Mouse (Mus musculus): ENCODE measurements around the gene Lasp1.

Gene Lasp1

DNA sequence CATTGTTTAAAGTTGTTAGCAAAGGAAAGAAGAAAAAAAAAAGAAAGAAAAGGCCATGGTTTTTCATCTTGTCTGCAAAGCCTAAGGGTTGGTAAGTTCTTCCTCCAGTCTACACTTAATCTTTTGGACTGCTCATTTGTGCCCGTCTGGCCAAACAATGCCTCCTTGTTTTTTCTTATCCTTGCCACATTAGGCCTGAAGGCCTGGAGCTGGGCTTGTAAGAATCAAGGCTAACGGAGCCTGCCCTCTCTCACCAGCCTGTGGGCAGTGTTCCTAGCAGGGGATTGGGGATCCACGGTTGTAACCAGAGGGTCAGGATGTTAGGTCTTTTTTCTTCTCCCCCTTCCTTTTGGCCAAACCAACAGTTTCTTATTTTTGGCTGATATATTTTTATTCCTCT lies 12.2 kb downstream of the Lasp1 start:
- DNase-seq (ENCODE audit: low spot score in 2 of 2) = no peak

DNA sequence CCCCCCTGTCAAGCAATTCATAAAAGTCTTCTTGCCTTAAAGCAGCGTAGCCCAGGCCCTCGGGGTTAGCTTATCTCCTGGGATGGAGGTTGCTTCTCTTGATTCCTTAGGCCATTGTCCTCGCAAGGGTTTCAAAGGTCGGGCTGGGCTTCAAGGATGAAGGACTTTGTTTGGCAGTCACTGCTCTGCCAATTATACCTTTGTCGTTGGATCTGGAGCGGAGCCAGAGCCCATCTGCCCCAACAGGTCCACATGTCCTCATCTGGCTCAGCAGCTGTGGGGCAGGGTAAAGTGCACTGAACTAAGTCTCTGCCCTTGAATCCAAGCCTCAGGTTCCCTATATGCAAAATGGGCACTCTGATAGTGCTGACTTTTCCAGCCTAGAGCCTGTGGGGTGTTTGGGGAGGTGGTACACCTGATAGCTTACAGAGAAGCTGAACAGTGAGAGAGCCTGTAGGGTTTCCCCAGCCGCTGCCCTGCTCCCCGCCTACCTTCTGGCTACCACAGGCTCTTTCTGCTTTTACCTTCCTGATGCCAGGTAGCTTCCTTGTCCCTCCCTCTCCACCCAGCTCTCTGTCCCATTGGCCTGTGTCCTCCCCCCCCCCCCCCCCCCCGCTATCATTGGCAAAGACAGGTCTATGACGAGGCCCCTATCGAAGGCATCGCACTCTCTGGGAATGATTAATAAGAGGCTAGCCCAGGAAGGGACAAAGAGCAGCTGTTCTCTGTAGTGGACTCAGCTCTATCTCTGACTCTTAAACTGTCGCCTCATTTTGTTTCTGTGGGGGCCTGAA lies 13.0 kb downstream of the Lasp1 start:
- DNase-seq (ENCODE audit: low spot score in 2 of 2) = no peak

DNA sequence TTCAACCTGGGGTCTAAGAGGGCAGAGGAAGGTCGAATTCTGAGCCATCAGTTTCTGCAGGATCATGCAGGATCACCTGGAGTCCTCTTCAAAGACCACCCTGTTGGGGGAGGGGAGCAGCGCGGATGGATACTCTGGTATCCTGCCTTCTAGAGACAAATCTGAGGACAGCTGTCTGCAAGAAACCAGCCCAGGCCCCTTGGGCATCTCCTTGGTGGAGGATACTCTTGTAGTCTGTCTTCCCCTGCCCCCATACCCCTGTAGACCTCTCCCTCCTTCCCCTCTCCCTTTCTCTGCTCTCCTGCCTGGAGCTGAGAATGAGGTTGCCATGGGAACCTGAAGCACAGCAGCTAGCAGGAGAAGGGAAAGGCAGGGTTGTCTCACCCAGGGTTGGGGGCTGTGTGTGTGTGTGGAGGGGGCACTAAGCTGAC lies 13.7 kb downstream of the Lasp1 start:
- no peak for DNase-seq (ENCODE audit: low spot score in 2 of 2)

DNA sequence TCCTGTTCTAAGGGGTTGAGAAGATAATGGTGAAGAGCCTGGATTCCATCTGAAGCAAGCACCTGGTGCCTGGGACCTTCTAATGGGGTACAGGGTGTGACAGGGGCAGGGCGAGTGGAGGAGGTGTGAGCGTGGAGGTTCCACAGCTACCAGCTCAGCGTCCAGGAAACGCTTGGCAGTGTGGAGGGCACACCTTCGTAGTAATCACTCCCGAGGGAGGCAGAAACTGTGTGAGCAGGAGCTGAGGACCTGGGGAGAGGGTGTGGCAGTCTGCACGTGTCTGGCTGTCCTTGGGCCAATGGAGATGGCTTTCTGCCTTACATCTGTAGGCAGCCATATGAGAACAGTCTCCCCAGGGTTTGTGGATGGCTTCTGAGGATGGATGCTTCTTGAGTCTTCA lies 14.3 kb downstream of the Lasp1 start:
- no peak for DNase-seq (ENCODE audit: low spot score in 2 of 2)

DNA sequence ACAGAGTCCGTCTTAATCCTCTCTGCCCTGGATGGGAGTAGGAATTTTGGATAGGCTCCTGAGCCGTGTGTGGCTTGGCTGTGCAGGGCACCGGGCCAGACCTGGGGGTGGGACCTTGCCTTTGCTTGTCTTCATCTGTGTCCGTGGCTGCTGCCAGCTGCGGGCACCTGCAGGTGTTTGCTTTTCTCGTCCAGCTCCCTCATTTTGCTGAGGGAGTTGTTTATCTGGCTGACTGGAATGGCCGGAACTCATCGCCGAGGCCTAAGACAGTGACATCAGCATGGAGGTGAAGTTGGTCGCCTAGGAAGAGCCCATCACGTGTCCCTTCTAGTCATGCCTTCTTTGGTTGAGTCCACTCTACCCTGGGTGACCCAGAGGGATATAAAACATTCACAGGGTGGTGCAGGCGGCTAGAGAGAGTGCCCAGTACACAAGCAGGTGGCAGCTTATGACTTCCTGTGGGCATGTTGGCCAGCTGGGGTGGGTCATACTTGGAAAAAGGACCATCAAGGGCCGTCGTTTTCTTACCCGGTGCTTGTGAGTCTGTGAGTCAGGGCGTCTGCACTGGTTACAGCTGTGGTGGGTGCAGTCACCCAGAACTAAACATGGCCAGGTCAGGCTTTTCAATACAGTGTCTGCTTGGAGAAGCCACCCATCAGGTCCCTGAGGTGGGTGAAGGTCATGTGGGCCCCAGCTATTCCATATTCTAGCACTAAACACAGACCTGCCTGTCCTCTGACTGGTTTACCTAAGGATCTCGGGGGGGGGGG lies 15.1 kb downstream of the Lasp1 start:
- no peak for DNase-seq (ENCODE audit: low spot score in 2 of 2)

DNA sequence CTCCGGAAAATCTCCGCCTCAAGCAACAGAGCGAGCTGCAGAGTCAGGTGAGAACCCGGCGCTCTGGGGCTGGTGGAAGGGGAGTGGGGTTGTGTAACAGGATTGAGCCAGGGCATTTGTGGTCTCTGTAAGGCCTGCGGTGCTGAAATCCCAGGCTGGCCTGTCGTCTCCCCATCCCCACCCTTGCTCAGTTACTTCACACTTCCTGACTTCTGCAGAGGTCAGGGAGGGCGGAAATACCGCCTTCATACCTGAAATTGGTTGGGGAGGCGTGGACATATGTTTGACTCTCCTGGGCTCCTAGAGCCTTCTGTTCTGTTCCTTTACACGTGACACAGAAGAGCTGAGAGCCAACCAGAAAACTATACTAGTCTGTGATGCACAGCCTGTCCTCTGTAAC lies 16.9 kb downstream of the Lasp1 start:
- DNase-seq (ENCODE audit: low spot score in 2 of 2) = no peak

DNA sequence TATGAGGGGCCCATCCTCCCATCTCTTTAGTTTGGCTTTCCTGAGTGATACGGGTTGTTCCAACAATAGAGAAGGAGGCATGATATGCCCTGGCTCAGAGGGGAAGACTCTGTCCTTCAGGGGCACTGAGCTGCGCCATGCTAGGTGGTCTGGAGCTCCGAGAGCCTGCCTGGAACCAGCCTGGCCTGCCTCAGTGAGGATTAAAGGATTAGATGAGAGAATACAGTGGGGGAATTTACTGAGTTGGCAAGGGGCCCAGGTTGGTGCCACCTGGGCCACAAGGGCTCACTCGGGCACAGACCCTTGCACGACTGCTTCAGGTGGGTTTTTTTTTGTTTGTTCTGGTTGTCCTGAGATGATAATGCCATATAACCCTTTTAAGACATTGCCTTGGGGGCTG lies 17.4 kb downstream of the Lasp1 start:
- DNase-seq (ENCODE audit: low spot score in 2 of 2) = no peak

DNA sequence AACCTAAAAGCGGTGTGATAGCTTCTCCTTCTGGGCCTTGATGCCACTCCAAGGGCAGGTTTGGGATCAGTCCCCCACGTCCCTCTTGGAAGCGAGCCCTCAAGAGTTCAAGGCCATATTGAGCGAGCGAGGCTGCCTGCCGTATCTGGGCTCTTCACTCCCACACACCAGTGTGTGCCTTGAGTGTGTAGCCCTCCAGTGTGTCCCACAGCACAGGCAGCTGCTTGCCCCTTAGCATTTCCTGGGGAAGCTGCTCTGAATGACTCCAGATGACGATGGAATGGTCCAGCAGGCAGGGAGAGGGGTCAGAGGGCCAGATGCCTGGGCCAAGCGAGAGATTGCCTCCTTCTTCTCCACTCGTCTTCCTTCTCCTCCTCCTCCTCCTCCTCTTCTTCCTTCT lies 18.1 kb downstream of the Lasp1 start:
- DNase-seq (ENCODE audit: low spot score in 2 of 2) = no peak

DNA sequence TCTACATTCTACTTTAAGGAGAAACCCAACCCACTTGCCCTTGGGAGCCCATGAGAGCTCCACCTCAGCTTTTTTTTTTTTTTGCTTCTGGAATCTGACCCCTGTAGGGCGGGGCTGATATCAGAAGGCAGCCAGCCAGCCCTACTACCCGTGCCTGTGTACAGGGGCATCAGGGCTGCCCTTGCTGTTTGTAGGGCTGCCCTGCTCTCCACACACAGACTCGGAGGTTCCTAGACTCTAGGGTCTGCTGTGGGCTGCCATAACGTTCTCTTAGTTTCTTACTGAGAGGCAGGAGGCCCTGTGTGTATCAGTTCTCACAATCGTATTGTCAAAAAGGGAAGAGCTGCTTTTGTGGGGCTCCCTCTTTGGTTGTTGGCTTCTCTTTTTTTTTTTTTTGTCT lies 18.6 kb downstream of the Lasp1 start:
- DNase-seq (ENCODE audit: low spot score in 2 of 2) = no peak

DNA sequence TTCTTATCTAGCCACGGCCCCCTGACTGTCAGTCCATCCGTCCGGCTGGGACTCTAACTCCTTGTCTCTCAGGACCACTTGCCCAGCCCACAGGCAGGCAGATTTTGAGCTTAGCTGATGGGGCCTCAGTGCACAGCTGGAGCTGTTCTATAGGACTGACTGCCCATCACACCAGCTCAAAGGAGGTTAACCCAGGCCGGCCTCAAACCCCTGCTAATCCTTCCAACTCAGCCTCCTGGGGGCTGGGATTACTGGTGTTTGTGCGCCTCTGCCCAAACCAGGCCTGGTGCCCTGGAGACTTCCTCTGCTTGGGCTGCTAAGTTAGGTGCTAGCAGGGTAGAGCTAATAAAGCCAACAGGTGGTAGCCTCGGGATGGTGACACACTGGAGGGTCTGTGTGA lies 19.2 kb downstream of the Lasp1 start:
- no peak for DNase-seq (ENCODE audit: low spot score in 2 of 2)

DNA sequence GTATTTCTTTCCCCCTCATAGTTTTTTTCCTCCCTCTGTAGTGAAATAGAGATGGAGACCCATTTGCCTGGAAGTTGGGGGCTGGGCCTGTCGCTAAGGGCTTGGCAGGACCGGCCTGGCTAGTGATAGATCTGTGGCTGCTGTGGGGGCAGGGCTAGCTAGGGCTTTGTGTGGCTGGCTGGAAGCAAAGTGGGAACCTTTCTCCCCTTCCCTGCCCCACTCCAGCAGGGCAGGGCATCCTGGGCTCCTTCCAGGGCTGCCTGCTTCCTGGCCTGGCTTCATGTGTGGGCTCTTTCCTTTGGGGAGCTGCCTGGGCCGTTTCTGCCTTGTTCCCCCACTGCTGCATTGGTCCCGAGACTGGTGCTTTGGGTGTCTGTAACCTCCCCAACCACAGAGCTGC lies 19.8 kb downstream of the Lasp1 start:
- DNase-seq (ENCODE audit: low spot score in 2 of 2) = no peak

DNA sequence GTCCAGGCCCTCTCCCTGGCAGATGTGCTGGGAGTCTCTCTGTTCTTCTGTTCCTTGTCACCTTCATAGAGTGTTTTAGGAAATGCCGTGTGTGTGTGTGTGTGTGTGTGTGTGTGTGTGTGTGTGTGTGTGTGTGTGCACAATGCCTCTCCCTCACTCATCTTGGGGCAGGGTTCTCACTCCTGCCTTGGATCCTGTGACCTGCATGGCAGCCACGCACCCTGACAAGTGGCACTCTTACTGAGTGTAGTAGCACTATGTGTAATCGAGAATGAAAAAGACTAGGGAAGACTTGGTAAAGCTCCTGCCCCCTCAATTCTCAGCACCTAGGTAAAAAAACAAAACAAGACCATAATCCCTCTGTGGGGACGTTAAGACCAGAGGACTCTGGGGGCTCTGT lies 20.3 kb downstream of the Lasp1 start:
- no peak for DNase-seq (ENCODE audit: low spot score in 2 of 2)

DNA sequence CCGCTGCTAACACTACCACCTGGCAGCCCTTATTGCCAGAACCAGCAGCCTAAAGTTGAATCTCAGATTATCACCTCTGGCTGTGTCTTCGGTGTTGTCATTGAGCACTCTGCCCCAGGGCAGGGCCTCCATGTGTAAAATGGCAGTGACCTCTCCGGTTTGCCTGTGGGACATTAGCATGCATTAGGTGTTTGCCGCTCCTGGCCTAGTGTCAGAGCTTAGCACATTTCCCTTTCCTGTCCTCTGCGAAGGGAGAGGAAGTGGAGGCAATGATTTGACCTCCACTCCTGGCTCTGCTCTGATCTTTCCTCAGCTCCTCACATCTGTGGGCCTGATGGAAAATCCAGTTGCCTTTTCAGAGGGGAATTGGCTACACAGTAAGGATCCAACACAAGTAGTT lies 21.1 kb downstream of the Lasp1 start:
- DNase-seq (ENCODE audit: low spot score in 2 of 2) = peak in 1 of 2 experiments; percentile 71

DNA sequence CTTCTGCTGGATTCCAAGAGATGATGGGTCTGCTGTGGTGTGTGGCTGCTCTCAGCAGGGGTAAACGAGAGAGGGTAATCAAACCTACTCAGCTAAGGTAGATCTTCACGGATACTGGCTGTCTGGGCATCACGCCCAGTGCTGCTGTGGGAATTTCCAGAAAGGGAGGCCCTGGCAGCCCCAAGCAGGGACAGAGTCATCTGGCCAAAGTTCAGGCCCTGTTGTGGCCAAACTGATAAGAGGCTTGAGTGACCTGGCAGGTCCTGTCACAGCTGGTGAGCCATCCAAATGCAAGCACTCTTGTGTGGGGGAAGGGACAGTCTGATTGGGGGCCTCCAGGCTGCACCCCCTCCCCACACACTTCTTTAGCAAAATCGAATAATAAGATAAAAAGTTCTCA lies 22.0 kb downstream of the Lasp1 start:
- peak; percentile 76 to 79 for DNase-seq (ENCODE audit: low spot score in 2 of 2)

DNA sequence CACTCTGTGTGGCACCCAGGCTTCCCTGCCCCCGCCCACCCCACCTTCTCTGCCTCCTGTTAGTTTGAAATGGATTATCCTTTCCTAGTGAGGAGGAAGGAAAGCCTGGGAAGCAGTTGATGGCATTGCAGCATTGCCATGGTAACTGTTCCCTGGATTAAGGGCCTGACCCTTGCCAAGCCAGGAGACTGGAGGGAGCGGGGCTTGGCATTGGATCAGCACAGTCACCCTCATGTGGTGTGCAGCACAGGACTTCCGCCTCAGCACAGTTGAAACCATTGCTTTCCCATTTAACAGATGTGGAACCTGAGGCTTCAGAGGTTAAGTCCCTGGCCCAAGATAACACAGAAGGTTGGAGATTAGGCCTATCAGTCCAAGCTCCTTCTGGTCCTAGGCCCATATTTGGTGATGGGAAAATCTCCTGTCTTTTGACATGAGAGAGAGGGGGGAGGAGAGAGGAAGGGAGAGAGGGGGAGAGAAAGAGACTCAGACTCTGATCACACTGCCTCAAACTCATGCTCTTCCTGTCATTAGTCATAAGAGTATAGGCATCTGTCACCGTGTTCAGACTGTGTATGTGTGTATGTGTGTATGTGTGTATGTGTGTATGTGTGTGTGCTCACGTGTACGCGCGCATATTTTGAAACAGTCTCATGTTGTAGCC lies 22.7 kb downstream of the Lasp1 start:
- DNase-seq (ENCODE audit: low spot score in 2 of 2) = no peak

DNA sequence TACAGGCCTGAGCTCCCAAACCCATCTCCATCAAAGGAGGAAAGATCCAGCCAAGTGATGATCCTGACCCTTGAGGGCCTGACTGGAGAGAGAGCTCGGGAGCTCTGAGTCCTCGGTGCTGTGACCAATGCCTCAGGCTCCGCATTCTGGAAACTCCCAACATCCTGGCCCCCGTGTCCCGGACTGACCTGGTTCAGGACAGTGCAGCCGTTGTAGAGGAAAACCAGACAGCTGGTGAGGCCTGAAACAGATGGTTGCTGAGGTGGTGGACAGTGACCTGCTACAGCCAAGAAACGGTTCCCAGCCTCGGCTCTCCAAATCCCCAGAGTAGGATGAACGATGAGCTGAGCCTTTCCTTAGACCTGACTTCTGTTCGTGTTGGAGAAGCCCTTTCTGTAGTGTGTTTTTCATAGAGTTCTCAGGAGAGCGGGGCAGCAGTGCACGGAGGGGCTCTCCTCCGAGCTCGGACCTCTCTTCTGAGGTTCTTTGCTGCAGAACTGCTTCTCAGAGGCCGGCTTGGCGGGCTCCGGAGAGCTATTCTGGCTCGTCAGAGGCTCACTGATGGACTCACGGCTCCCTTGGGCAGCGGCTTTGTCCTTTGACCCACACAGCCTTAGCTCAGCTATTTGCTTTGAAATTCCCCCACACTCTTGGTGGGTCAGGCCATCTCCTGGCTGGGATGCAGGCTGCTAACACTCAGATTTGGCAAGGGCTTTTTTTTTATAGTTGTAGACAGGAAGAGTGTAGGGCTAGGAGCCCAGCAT lies 24.2 kb downstream of the Lasp1 start:
- peak; percentile 60 to 69 for DNase-seq (ENCODE audit: low spot score in 2 of 2)

DNA sequence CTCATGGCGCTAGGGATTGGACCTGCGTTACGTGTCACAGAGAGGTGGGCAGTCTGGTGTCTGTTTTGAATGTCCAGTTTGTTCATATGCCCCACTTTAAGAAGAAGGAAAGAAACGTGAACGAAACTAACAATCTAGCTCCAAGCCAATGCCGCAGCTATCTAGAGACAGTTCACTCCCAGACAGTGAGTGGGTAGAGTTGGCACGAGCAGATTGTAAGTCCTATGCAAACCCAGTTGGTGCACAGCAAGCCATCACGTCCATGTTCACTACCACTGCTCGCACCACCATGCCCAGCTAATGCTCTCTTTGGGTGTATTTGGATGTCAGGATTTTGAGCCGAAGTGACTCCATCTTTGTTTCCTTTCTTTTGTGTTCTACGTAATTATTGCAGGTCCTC lies 25.4 kb downstream of the Lasp1 start:
- no peak for DNase-seq (ENCODE audit: low spot score in 2 of 2)

DNA sequence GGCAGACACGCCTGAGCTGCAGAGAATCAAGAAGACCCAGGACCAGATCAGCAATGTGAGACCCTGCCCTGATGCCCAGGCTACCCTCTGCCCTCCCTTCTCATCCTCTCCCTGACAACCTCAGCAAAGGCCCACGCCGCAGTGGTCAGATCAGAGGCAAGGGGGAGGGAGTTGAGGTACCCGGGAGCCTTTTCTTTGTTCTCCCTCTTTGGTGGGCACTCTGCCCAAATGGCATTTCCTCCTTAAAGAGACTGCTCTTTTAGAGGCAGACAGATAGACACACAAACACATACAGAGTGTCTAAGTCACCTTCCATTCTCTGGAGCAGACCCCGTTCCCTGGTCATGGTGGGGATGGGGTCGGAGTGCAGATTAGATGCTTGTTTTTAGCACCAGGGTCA lies 26.1 kb downstream of the Lasp1 start:
- no peak for DNase-seq (ENCODE audit: low spot score in 2 of 2)

DNA sequence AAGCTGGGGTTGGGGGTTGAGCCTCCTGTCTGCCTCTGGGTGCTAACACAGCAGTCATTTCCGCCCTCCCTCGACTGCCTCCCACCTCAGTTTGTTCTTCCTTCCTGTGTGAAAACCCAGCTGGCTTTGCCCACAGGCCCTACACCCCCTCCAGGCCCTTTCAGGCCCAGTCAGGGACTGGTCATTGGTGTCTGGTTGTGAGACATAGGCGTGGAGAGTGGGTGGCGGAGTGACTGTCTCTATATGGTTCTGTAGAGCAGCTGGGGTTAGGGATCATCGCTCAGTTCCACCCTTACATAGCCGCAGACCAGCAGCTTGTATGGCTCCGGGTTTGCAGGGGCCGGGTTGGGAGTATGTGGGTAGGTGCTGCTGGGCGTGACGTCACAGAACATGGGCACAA lies 26.5 kb downstream of the Lasp1 start:
- no peak for DNase-seq (ENCODE audit: low spot score in 2 of 2)

DNA sequence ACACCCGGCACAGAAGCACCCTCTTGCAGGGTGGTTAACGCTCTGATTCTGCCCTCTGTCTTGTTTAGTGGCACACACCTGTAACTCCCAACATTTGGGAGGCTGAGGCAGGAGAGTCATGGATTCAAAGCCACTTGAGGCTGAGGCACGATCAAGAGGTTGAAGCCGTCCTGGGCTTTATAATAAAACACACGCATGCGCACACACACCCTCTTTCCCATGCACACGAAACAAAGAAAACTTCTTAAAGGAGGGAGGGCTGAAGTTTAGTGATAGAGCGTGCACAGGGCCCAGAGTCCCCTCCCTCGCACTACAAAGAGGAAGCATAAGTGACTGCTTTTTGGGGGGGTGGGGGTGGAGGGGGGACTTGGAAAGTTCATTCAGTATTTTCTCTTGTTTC lies 27.2 kb downstream of the Lasp1 start:
- DNase-seq (ENCODE audit: low spot score in 2 of 2) = no peak

DNA sequence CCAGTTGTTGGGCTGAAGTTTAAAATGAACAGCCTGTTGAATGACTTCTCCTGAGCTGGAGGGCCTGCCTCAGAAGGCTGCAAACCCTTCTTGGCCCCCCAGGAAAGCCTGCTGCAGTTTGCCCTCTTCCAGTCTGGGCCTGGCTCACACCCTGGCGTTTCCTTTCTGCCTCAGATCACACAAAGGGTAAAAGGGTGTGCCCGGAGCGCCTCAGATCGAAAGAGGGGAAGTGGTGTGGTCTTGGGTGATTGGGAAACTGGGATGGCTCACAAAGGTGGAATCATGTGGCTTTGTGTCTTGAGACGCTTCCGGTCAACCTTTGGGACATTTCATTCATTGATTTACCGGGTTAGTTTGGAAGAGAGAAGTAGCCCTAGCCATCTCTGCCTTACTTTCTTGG lies 27.6 kb downstream of the Lasp1 start:
- DNase-seq (ENCODE audit: low spot score in 2 of 2) = no peak

DNA sequence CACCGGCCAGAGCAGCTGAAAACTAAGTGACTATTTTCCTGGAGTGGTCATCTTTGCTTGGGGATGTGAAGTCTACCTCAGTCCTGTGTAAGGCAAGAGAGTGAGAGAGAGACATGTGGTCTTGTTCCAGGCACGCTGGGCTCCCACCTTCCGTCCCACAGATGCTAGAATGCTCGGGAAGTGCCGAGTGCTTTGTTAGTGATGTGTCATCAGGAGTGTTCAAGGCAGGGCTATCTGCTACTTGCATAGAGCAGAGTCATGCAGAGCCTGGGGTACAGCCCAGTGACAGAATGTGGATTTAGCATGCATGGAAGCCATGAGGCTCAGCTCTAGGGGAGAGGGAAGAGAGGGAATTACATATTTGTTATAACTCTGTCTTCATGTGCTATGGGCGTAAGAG lies 28.9 kb downstream of the Lasp1 start:
- DNase-seq (ENCODE audit: low spot score in 2 of 2) = no peak
